Mouse (Mus musculus) stomach, postnatal 0 days (tissue): ENCODE measurements around the gene Capn2.
A peak's percentile ranks its signal among the peaks of the same experiment; 100 is the strongest.

Experiments used
- CTCF ChIP-seq: IDR thresholded peaks from 2 replicates; pipeline ENCODE4 v1.5.1; 2016; ENCODE audit warnings: antibody characterized with exemption, low read depth, mild to moderate bottlenecking, moderate library complexity
- EP300 ChIP-seq: optimal IDR thresholded peaks from 2 replicates; pipeline ENCODE3; 2016; ENCODE audit warnings: antibody characterized with exemption

GRCm38 (mm10) chr1:182475005-182475796 is 42.2 kb downstream of the Capn2 start:
- peak; percentile 60 for TF ChIP-seq CTCF
- TF ChIP-seq EP300, result no peak
